Mouse (Mus musculus) CH12.LX (cell line): Measurements from ENCODE around the gene Zbtb46. TPM values are rescaled to one million over a fixed set of nuclear protein-coding genes. Genes with fewer than 3 reads are reported as not detected.
"Not testable (repeated sequence)": the region's sequence is repeated elsewhere in the genome, so short reads cannot be mapped to it uniquely, and the experiment has no call there.

Experiments used
- DNase-seq: peaks from one replicate; pipeline ENCODE4 v3.0.0-alpha.2; 2013; ENCODE audit errors: extremely low read depth
- H3K27ac ChIP-seq: 2 replicates; pipeline ENCODE4 v1.5.1; 2012; ENCODE audit warnings: low read depth, mild to moderate bottlenecking, control low read depth, moderate library complexity; ENCODE audit not compliant: insufficient read depth
- H3K27me3 ChIP-seq: replicated peaks from 2 replicates; pipeline ENCODE3; 2012; ENCODE audit warnings: inconsistent platforms
- H3K36me3 ChIP-seq, 2 experiments: replicated peaks in 1 of 2; 2 replicates each; pipeline versions ENCODE3 to v1.6.1; 2012; ENCODE audit warnings: inconsistent platforms in 1 of 2, low read length in 1 of 2, mild to moderate bottlenecking in 1 of 2, mixed read lengths in 1 of 2, moderate library complexity in 1 of 2; ENCODE audit not compliant: control insufficient read depth in 1 of 2, insufficient read depth in 1 of 2
- H3K4me1 ChIP-seq, 2 experiments: 2 replicates each; pipeline ENCODE4 v1.6.1; 2012; ENCODE audit warnings: inconsistent platforms in 1 of 2, moderate library complexity in 1 of 2; ENCODE audit not compliant: insufficient read depth in 2 of 2, control insufficient read depth in 1 of 2
- H3K4me2 ChIP-seq: 2 replicates; pipeline ENCODE4 v1.6.1; 2012; ENCODE audit warnings: low read depth, mild to moderate bottlenecking, control low read depth; ENCODE audit not compliant: poor library complexity, insufficient read depth, severe bottlenecking
- H3K4me3 ChIP-seq, 3 experiments: fragments of 150-350 bp in 1 of 3; sonication (generic) in 1 of 3; replicated peaks in 1 of 3; 2 replicates each; pipeline versions ENCODE3 to v1.5.1; 2011 to 2012; ENCODE audit warnings: low read depth in 2 of 3, low read length in 2 of 3, mild to moderate bottlenecking in 2 of 3, moderate library complexity in 2 of 3, control low read depth in 1 of 3, improper control_type of control experiment in 1 of 3, inconsistent platforms in 1 of 3, mixed read lengths in 1 of 3; ENCODE audit not compliant: poor library complexity in 1 of 3
- H3K79me2 ChIP-seq: replicated peaks from 2 replicates; pipeline ENCODE4 v1.6.1; 2012; ENCODE audit warnings: mild to moderate bottlenecking, moderate library complexity; ENCODE audit not compliant: control insufficient read depth, poor library complexity, insufficient read depth, severe bottlenecking; ENCODE audit errors: extremely low read depth
- H3K9ac ChIP-seq: 2 replicates; pipeline ENCODE4 v1.6.1; 2012; ENCODE audit warnings: low read depth, mild to moderate bottlenecking, control low read depth, moderate library complexity; ENCODE audit not compliant: insufficient read depth
- H3K9me3 ChIP-seq: replicated peaks from 2 replicates; pipeline ENCODE3; 2012; ENCODE audit warnings: low read length, inconsistent platforms, mixed read lengths
- CTCF ChIP-seq, 2 experiments: IDR thresholded peaks in 1 of 2; conservative IDR thresholded peaks in 1 of 2; 2 replicates each; pipeline ENCODE4 v1.5.1; 2011 to 2012; ENCODE audit warnings: low read depth in 2 of 2, low read length in 2 of 2, improper control_type of control experiment in 1 of 2, inconsistent platforms in 1 of 2, mild to moderate bottlenecking in 1 of 2, moderate library complexity in 1 of 2
- E2F4 ChIP-seq: IDR thresholded peaks from 2 replicates; pipeline ENCODE4 v1.6.1; 2011; ENCODE audit warnings: low read depth, low read length, improper control_type of control experiment; ENCODE audit not compliant: insufficient replicate concordance
- EP300 ChIP-seq: IDR thresholded peaks from 2 replicates; pipeline ENCODE4 v1.6.1; 2011; ENCODE audit warnings: low read length, improper control_type of control experiment
- GABPA ChIP-seq: IDR thresholded peaks from 2 replicates; pipeline ENCODE4 v1.6.1; 2012; ENCODE audit warnings: low read depth, low read length, improper control_type of control experiment, inconsistent platforms; ENCODE audit not compliant: insufficient replicate concordance
- IRF4 ChIP-seq: IDR thresholded peaks from 2 replicates; pipeline ENCODE4 v1.6.1; 2014; ENCODE audit warnings: low read depth, mild to moderate bottlenecking, inconsistent platforms, low read length, improper control_type of control experiment
- JUN ChIP-seq: IDR thresholded peaks from 2 replicates; pipeline ENCODE4 v1.6.1; 2011; ENCODE audit warnings: low read depth, mild to moderate bottlenecking, low read length, improper control_type of control experiment, moderate library complexity; ENCODE audit not compliant: insufficient read depth
- MAFK ChIP-seq: IDR thresholded peaks from 2 replicates; pipeline ENCODE4 v1.6.1; 2011; ENCODE audit warnings: low read length, improper control_type of control experiment; ENCODE audit not compliant: insufficient replicate concordance
- MAX ChIP-seq: IDR thresholded peaks from 2 replicates; pipeline ENCODE4 v1.6.1; 2011; ENCODE audit warnings: low read length, improper control_type of control experiment
- MAZ ChIP-seq: IDR thresholded peaks from 2 replicates; pipeline ENCODE4 v1.6.1; 2012; ENCODE audit warnings: low read depth, mild to moderate bottlenecking, inconsistent platforms, low read length, improper control_type of control experiment, moderate library complexity
- MXI1 ChIP-seq: IDR thresholded peaks from 2 replicates; pipeline ENCODE4 v1.6.1; 2011; ENCODE audit warnings: mild to moderate bottlenecking, low read depth, low read length, improper control_type of control experiment
- NRF1 ChIP-seq: IDR thresholded peaks from 2 replicates; pipeline ENCODE4 v1.6.1; 2014; ENCODE audit warnings: low read depth, mild to moderate bottlenecking, inconsistent platforms, low read length, improper control_type of control experiment, moderate library complexity
- PAX5 ChIP-seq: IDR thresholded peaks from 2 replicates; pipeline ENCODE4 v1.6.1; 2012; ENCODE audit warnings: low read length, inconsistent platforms, mixed read lengths
- POLR2A ChIP-seq: IDR thresholded peaks from 2 replicates; pipeline ENCODE4 v1.6.1; 2011; ENCODE audit warnings: low read depth, mild to moderate bottlenecking, improper control_type of control experiment, low read length
- RAD21 ChIP-seq: IDR thresholded peaks from 2 replicates; pipeline ENCODE4 v1.6.1; 2011; ENCODE audit warnings: low read depth, mild to moderate bottlenecking, low read length, improper control_type of control experiment, moderate library complexity
- RCOR1 ChIP-seq: conservative IDR thresholded peaks from 2 replicates; pipeline ENCODE4 v1.6.1; 2012; ENCODE audit warnings: low read depth, mild to moderate bottlenecking, inconsistent platforms, low read length, improper control_type of control experiment
- SMC3 ChIP-seq: IDR thresholded peaks from 2 replicates; pipeline ENCODE4 v1.6.1; 2011; ENCODE audit warnings: low read depth, low read length, improper control_type of control experiment
- TBP ChIP-seq: conservative IDR thresholded peaks from 2 replicates; pipeline ENCODE4 v1.6.1; 2011; ENCODE audit warnings: low read depth, low read length, improper control_type of control experiment
- TCF12 ChIP-seq: IDR thresholded peaks from 2 replicates; pipeline ENCODE4 v1.6.1; 2014; ENCODE audit warnings: low read depth, mild to moderate bottlenecking, inconsistent platforms, low read length, improper control_type of control experiment
- UBTF ChIP-seq: IDR thresholded peaks from 2 replicates; pipeline ENCODE4 v1.6.1; 2012; ENCODE audit warnings: low read depth, mild to moderate bottlenecking, inconsistent platforms, low read length, improper control_type of control experiment, moderate library complexity
- USF2 ChIP-seq: conservative IDR thresholded peaks from 2 replicates; pipeline ENCODE4 v1.6.1; 2011; ENCODE audit warnings: low read depth, low read length, improper control_type of control experiment
- ZC3H11A ChIP-seq: IDR thresholded peaks from 2 replicates; pipeline ENCODE4 v1.6.1; 2012; ENCODE audit warnings: low read depth, mild to moderate bottlenecking, inconsistent platforms, low read length, improper control_type of control experiment
- ZKSCAN1 ChIP-seq: IDR thresholded peaks from 2 replicates; pipeline ENCODE4 v1.6.1; 2012; ENCODE audit warnings: low read depth, inconsistent platforms, low read length, improper control_type of control experiment, borderline replicate concordance
- ZMIZ1 ChIP-seq: IDR thresholded peaks from 2 replicates; pipeline ENCODE4 v1.6.1; 2012; ENCODE audit warnings: low read depth, mild to moderate bottlenecking, inconsistent platforms, low read length, improper control_type of control experiment
- ZNF384 ChIP-seq: IDR thresholded peaks from 2 replicates; pipeline ENCODE4 v1.6.1; 2012; ENCODE audit warnings: low read depth, low read length, improper control_type of control experiment, inconsistent platforms
- dilution Hi-C: fragments of 300-500 bp; cut with MboI; formaldehyde crosslinking; loops from 2 replicates; pipeline ENCODE4 v1.14.3; 2020; ENCODE audit warnings: low sequenced_read_pairs; ENCODE audit not compliant: extremely low pct_unique_long_range_greater_than_20kb, extremely low pct_ligation_motif_present
- in situ Hi-C: fragments of 300-500 bp; cut with MboI; formaldehyde crosslinking; loops from 3 replicates; pipeline ENCODE4 v1.14.3; 2019; ENCODE audit warnings: low sequenced_read_pairs, low pct_ligation_motif_present, low pct_unique_long_range_greater_than_20kb, mixed read lengths
- polyA plus RNA-seq: library from polyadenylated mRNA; unstranded; fragments of >175 nt; gene quantifications from 2 replicates; pipeline ENCODE4 v1.2.1, GENCODE M21; 2012; ENCODE audit warnings: low read depth; ENCODE audit not compliant: insufficient read length
- total RNA-seq, 2 experiments: library from RNA; depleted of rRNA; stranded (reverse); fragments of 300-350 nt in 1 of 2; fragments of >200 nt in 1 of 2; gene quantifications; 2 replicates each; pipeline ENCODE4 v1.2.3; 2012 to 2014

Gene Zbtb46
- total and polyA plus RNA-seq, 3 experiments: 5.3 to 9.3 (median 6.7) TPM

GRCm38 (mm10) chr2:181496281-181496680, 37.1 kb upstream of the Zbtb46 start:
- dilution Hi-C loops (no loop called here), in situ Hi-C loops (loop anchor here (25.0 kb wide), 1 partner anchor 309 kb away; the partner anchor contains the start of gene Ppdpf)
- H3K27me3 ChIP-seq: no peaks in the 10 kb centered on the region
- H3K79me2 ChIP-seq: peaks cover 34% of the 10 kb centered on the region
- H3K9me3 ChIP-seq: no peaks in the 10 kb centered on the region
- peak; percentile 80 for DNase-seq
- TF ChIP-seq MXI1 (no peak), CTCF (conservative IDR thresholded peaks at IDR 0.05 in 1 of 2, IDR thresholded peaks at IDR 0.05 in 1 of 2; ENCODE audit: low read depth in 2 of 2, low read length in 2 of 2) (peak; percentile 28 to 83; a peak in 3 of 4 replicates), RAD21 (peak; percentile 73), SMC3 (peak; percentile 87), IRF4 (peak; percentile 53; the same call in 1 of the 2 replicates), TCF12 (peak; percentile 37; the same call in 1 of the 2 replicates), USF2 (no peak), ZKSCAN1 (no peak), ZC3H11A (peak; percentile 36), MAZ (0 out of 2 replicates have a peak, but pooled peaks have one; percentile 61)
- H3K4me1 ChIP-seq: peaks cover 14 to 48% of the 10 kb centered on the region in 2 experiments
- H3K4me2 ChIP-seq: peak overlapping the region; percentile 63
- peak overlapping the region; percentile 66 to 97 (median 81) for H3K4me3 ChIP-seq
- peak overlapping the region; percentile 47; the same call in 1 of the 2 replicates for H3K27ac ChIP-seq
- peak overlapping the region; percentile 53 for H3K9ac ChIP-seq
- peaks cover 10 to 33% of the 10 kb centered on the region in 2 experiments for H3K36me3 ChIP-seq

GRCm38 (mm10) chr2:181495845-181496244, 36.6 kb upstream of the Zbtb46 start:
- H3K9me3 ChIP-seq, dilution Hi-C loops, H3K4me3 ChIP-seq, H3K4me2 ChIP-seq, H3K27ac ChIP-seq, H3K9ac ChIP-seq, H3K27me3 ChIP-seq: not testable (repeated sequence)
- H3K4me1 ChIP-seq: peaks cover 14 to 51% of the 10 kb centered on the region in 2 experiments
- peak; percentile 36 for DNase-seq
- H3K36me3 ChIP-seq: peaks cover 7 to 29% of the 10 kb centered on the region in 2 experiments
- in situ Hi-C loops: loop anchor here (25.0 kb wide), 1 partner anchor 309 kb away; the partner anchor contains the start of gene Ppdpf
- TF ChIP-seq TBP: peak; percentile 81
- peaks cover 34% of the 10 kb centered on the region for H3K79me2 ChIP-seq

GRCm38 (mm10) chr2:181494266-181494945, 35.2 kb upstream of the Zbtb46 start:
- Histone ChIP-seq H3K9me3 (no peaks in the 10 kb centered on the region), H3K4me3 (no peak overlapping the region), H3K79me2 (peaks cover 22% of the 10 kb centered on the region), H3K27me3 (no peaks in the 10 kb centered on the region), H3K4me1 (peaks cover 14 to 45% of the 10 kb centered on the region in 2 experiments), H3K27ac (no peak overlapping the region), H3K36me3 (peaks cover 0 to 15% of the 10 kb centered on the region in 2 experiments), H3K4me2 (no peak overlapping the region), H3K9ac (no peak overlapping the region)
- no peak for DNase-seq
- dilution Hi-C loops (no loop called here), in situ Hi-C loops (loop anchor here (5.0 to 25.0 kb wide), 2 partner anchors 77 to 307 kb away; partner anchors contain the start of gene Ppdpf)
- no peak for TF ChIP-seq MAFK
- no peak for TF ChIP-seq UBTF
- TF ChIP-seq ZNF384: no peak
- TF ChIP-seq MAX: no peak
- TF ChIP-seq PAX5: no peak
- TF ChIP-seq E2F4: no peak
- TF ChIP-seq ZMIZ1: no peak
- no peak for TF ChIP-seq GABPA
- no peak for TF ChIP-seq NRF1
- no peak for TF ChIP-seq EP300
- no peak for TF ChIP-seq RCOR1
- no peak for TF ChIP-seq POLR2A
- no peak for TF ChIP-seq TBP
- no peak for TF ChIP-seq JUN
- no peak for TF ChIP-seq CTCF (conservative IDR thresholded peaks at IDR 0.05 in 1 of 2, IDR thresholded peaks at IDR 0.05 in 1 of 2; ENCODE audit: low read depth in 2 of 2, low read length in 2 of 2)
